Mouse (Mus musculus): ENCODE results near the gene Olfr285. TPM values are rescaled to one million over a fixed set of nuclear protein-coding genes. Genes with fewer than 3 reads are reported as not detected.
A peak's percentile ranks its signal among the peaks of the same experiment; 100 is the strongest.

The Olfr285 gene
- polyA plus RNA-seq (2015; fragmentation: Nextera tagmentation; extraction: Ambion mirVana), result not detected in 2 replicates

GRCm38 (mm10) chr15:98317177-98317724, at the start of gene Olfr285:
Gene Olfr285, minus strand, starts transcription at chr15:98317353.
- WGBS (ENCODE audit: insufficient replicate concordance), result 77% methylated on average over 5 of the region's 5 CpGs

GRCm38 (mm10) chr15:98340887-98341286, 23.7 kb upstream of the Olfr285 start, which contains the start of gene Olfr284:
Gene Olfr284, minus strand, starts transcription at chr15:98340987.
- H3K27me3 ChIP-seq (ENCODE audit: control insufficient read depth, insufficient read depth, low read depth, low read length), result no peaks in the 10 kb centered on the region
- H3K9ac ChIP-seq (ENCODE audit: low read depth, low read length), result no peak within 1 kb of the TSS
- H3K4me2 ChIP-seq (ENCODE audit: low read depth, low read length), result no peak within 1 kb of the TSS
- no peak within 1 kb of the TSS for H3K4me3 ChIP-seq (ENCODE audit: low read depth, low read length)
- H3K4me1 ChIP-seq (ENCODE audit: control insufficient read depth, low read depth, low read length), result no peaks in the 10 kb centered on the region
- H3K36me3 ChIP-seq (ENCODE audit: control insufficient read depth, insufficient read depth), result no peaks in the 10 kb centered on the region
- H3K9me3 ChIP-seq (replicated peaks; ENCODE audit: control insufficient read depth, low read length), result no peaks in the 10 kb centered on the region
- WGBS (ENCODE audit: insufficient replicate concordance), result 69% methylated on average over 8 of the region's 8 CpGs
- no peak within 1 kb of the TSS for H3K27ac ChIP-seq (ENCODE audit: low read length)
- no peak for ATAC-seq (ENCODE audit: low read depth)

More at GRCm38 (mm10) chr15:98317177-98317724, at the start of gene Olfr285:
- H3K9ac ChIP-seq (ENCODE audit: low read depth, low read length), result no peak within 1 kb of the TSS
- H3K27ac ChIP-seq (ENCODE audit: low read length), result no peak within 1 kb of the TSS
- no peak within 1 kb of the TSS for H3K4me3 ChIP-seq (ENCODE audit: low read depth, low read length)
- no peak within 1 kb of the TSS for H3K4me2 ChIP-seq (ENCODE audit: low read depth, low read length)
- H3K4me1 ChIP-seq (ENCODE audit: control insufficient read depth, low read depth, low read length), result no peaks in the 10 kb centered on the region
- no peak for ATAC-seq (ENCODE audit: low read depth)
- H3K36me3 ChIP-seq (ENCODE audit: control insufficient read depth, insufficient read depth), result no peaks in the 10 kb centered on the region
- H3K9me3 ChIP-seq (replicated peaks; ENCODE audit: control insufficient read depth, low read length), result no peaks in the 10 kb centered on the region
- no peaks in the 10 kb centered on the region for H3K27me3 ChIP-seq (ENCODE audit: control insufficient read depth, insufficient read depth, low read depth, low read length)

GRCm38 (mm10) chr15:98315703-98316102, 1.4 kb downstream of the Olfr285 start:
- Histone ChIP-seq H3K27ac (ENCODE audit: low read length) (no peak overlapping the region), H3K4me3 (ENCODE audit: low read depth, low read length) (no peak overlapping the region), H3K9ac (ENCODE audit: low read depth, low read length) (no peak overlapping the region), H3K4me2 (ENCODE audit: low read depth, low read length) (no peak overlapping the region), H3K27me3 (ENCODE audit: control insufficient read depth, insufficient read depth, low read depth, low read length) (no peaks in the 10 kb centered on the region), H3K9me3 (replicated peaks; ENCODE audit: control insufficient read depth, low read length) (no peaks in the 10 kb centered on the region), H3K36me3 (ENCODE audit: control insufficient read depth, insufficient read depth) (no peaks in the 10 kb centered on the region), H3K4me1 (ENCODE audit: control insufficient read depth, low read depth, low read length) (no peaks in the 10 kb centered on the region)
- ATAC-seq (ENCODE audit: low read depth), result no peak
- WGBS (ENCODE audit: insufficient replicate concordance), result 34% methylated on average over 6 of the region's 6 CpGs

- Histone ChIP-seq H3K27me3 (ENCODE audit: control insufficient read depth, insufficient read depth, low read depth, low read length) (peaks cover 19% of the 10 kb centered on the region), H3K9ac (ENCODE audit: low read depth, low read length) (peak within 1 kb of the TSS; percentile 28), H3K4me3 (ENCODE audit: low read depth, low read length) (peak within 1 kb of the TSS; percentile 53), H3K36me3 (ENCODE audit: control insufficient read depth, insufficient read depth) (no peaks in the 10 kb centered on the region), H3K4me2 (ENCODE audit: low read depth, low read length) (peak within 1 kb of the TSS; percentile 60), H3K4me1 (ENCODE audit: control insufficient read depth, low read depth, low read length) (no peaks in the 10 kb centered on the region), H3K27ac (ENCODE audit: low read length) (no peak within 1 kb of the TSS), H3K9me3 (replicated peaks; ENCODE audit: control insufficient read depth, low read length) (no peaks in the 10 kb centered on the region)
- ATAC-seq (ENCODE audit: low read depth), result no peak
- 3% methylated on average over 55 of the region's 60 CpGs for WGBS (ENCODE audit: insufficient replicate concordance)
These were observed 21.3 kb downstream of the Olfr285 start, which contains the start of gene Zfp641 for GRCm38 (mm10) chr15:98295628-98296551. Gene Zfp641, minus strand, starts transcription at chr15:98296161.

- ATAC-seq (ENCODE audit: low read depth), result no peak
- Histone ChIP-seq H3K4me2 (ENCODE audit: low read depth, low read length) (no peak overlapping the region), H3K9ac (ENCODE audit: low read depth, low read length) (no peak overlapping the region), H3K4me1 (ENCODE audit: control insufficient read depth, low read depth, low read length) (no peaks in the 10 kb centered on the region), H3K27me3 (ENCODE audit: control insufficient read depth, insufficient read depth, low read depth, low read length) (peaks cover 19% of the 10 kb centered on the region), H3K27ac (ENCODE audit: low read length) (no peak overlapping the region), H3K4me3 (ENCODE audit: low read depth, low read length) (no peak overlapping the region), H3K36me3 (ENCODE audit: control insufficient read depth, insufficient read depth) (no peaks in the 10 kb centered on the region), H3K9me3 (replicated peaks; ENCODE audit: control insufficient read depth, low read length) (no peaks in the 10 kb centered on the region)
- WGBS (ENCODE audit: insufficient replicate concordance), result 63% methylated on average over 8 of the region's 8 CpGs
These were observed 23.5 kb downstream of the Olfr285 start for GRCm38 (mm10) chr15:98293651-98294050.

- no peaks in the 10 kb centered on the region for H3K4me1 ChIP-seq (ENCODE audit: control insufficient read depth, low read depth, low read length)
- no peak overlapping the region for H3K4me2 ChIP-seq (ENCODE audit: low read depth, low read length)
- H3K36me3 ChIP-seq (ENCODE audit: control insufficient read depth, insufficient read depth), result no peaks in the 10 kb centered on the region
- H3K27me3 ChIP-seq (ENCODE audit: control insufficient read depth, insufficient read depth, low read depth, low read length), result no peaks in the 10 kb centered on the region
- no peaks in the 10 kb centered on the region for H3K9me3 ChIP-seq (replicated peaks; ENCODE audit: control insufficient read depth, low read length)
- no peak overlapping the region for H3K27ac ChIP-seq (ENCODE audit: low read length)
- no peak overlapping the region for H3K4me3 ChIP-seq (ENCODE audit: low read depth, low read length)
- no peak overlapping the region for H3K9ac ChIP-seq (ENCODE audit: low read depth, low read length)
- ATAC-seq (ENCODE audit: low read depth), result no peak
- WGBS (ENCODE audit: insufficient replicate concordance), result 77% methylated on average over 12 of the region's 12 CpGs
These were observed 28.6 kb downstream of the Olfr285 start for GRCm38 (mm10) chr15:98288566-98288965.

GRCm38 (mm10) chr15:98286418-98286817, 30.7 kb downstream of the Olfr285 start:
- H3K36me3 ChIP-seq (ENCODE audit: control insufficient read depth, insufficient read depth), result no peaks in the 10 kb centered on the region
- no peak overlapping the region for H3K27ac ChIP-seq (ENCODE audit: low read length)
- WGBS (ENCODE audit: insufficient replicate concordance), result 61% methylated on average over 7 of the region's 7 CpGs
- no peaks in the 10 kb centered on the region for H3K4me1 ChIP-seq (ENCODE audit: control insufficient read depth, low read depth, low read length)
- H3K4me2 ChIP-seq (ENCODE audit: low read depth, low read length), result no peak overlapping the region
- H3K4me3 ChIP-seq (ENCODE audit: low read depth, low read length), result no peak overlapping the region
- no peaks in the 10 kb centered on the region for H3K27me3 ChIP-seq (ENCODE audit: control insufficient read depth, insufficient read depth, low read depth, low read length)
- no peaks in the 10 kb centered on the region for H3K9me3 ChIP-seq (replicated peaks; ENCODE audit: control insufficient read depth, low read length)
- H3K9ac ChIP-seq (ENCODE audit: low read depth, low read length), result no peak overlapping the region
- no peak for ATAC-seq (ENCODE audit: low read depth)

All from liver, embryonic 16.5 days (tissue).